In genomic region chr11:10497399-10497798, GRCm38 (mm10) we compare ENCODE assay signal across 24 mouse cellular contexts.
A peak's percentile ranks its signal among the peaks of the same experiment; 100 is the strongest.
DNase-seq lines count a peak whose midpoint lies in the region; ATAC-seq and TF ChIP-seq lines count a peak whose summit lies in the region.
"Had no signal": no experiment of that assay in that cellular context is flagged by ENCODE, and none has a peak within 500 bp of the region (broad histone marks: within the 10 kb centered on the region; RNA-seq: fewer than 3 reads in every experiment).

No protein-coding gene starts in this region.

- peak; percentile 62; the same call in 1 of the 2 replicates for ATAC-seq in kidney, embryonic 15.5 days (replicated peaks; ENCODE audit: low FRiP score)
- ATAC-seq in kidney, embryonic 14.5 days (ENCODE audit: low FRiP score, low TSS enrichment) = no peak
- ATAC-seq: forebrain, embryonic 14.5 days; forebrain, postnatal 0 days; Patski had no signal

- peak; percentile 2 for DNase-seq in embryo, embryonic 10.5 days (ENCODE audit: low spot score)
- no peak for DNase-seq in embryo, embryonic 9.5 days (ENCODE audit: extremely low spot score)
- DNase-seq in kidney, adult 2 months = peak; percentile 61
- no peak for DNase-seq in kidney, postnatal 10 days
- DNase-seq in Muller cell, postnatal 12 days (ENCODE audit: inconsistent ontology term) = peak; percentile 21
- no peak for DNase-seq in thymus, adult 18-20 months
- DNase-seq: adrenal gland, postnatal 10 days; adrenal gland, postnatal 36 days; cerebellum, adult 18-20 months; cerebellum, adult 9-10 months; cerebellum, postnatal 14 days; forebrain, postnatal 0 days; gastrocnemius, adult 2 months; gastrocnemius, postnatal 14 days; heart, adult 11 months had no signal

- no peaks in the 10 kb centered on the region for H3K9me3 ChIP-seq in kidney, embryonic 15.5 days (replicated peaks)
- H3K9me3 ChIP-seq in kidney, embryonic 14.5 days (ENCODE audit: control insufficient read depth, low read length) = no peaks in the 10 kb centered on the region
- H3K9me3 ChIP-seq: embryonic facial prominence, embryonic 12.5 days; embryonic facial prominence, embryonic 15.5 days; hindbrain, embryonic 12.5 days; hindbrain, embryonic 15.5 days had no signal

- no peak overlapping the region for H3K9ac ChIP-seq in kidney, embryonic 15.5 days
- no peak overlapping the region for H3K9ac ChIP-seq in kidney, embryonic 14.5 days (ENCODE audit: low read depth, low read length)
- H3K9ac ChIP-seq: embryonic facial prominence, embryonic 12.5 days; embryonic facial prominence, embryonic 15.5 days; forebrain, postnatal 0 days; hindbrain, embryonic 12.5 days; hindbrain, embryonic 15.5 days had no signal

- TF ChIP-seq CTCF in kidney, adult 2 months (conservative IDR thresholded peaks at IDR 0.05; ENCODE audit: insufficient read depth, insufficient read length, low read depth, low read length) = no peak

- TF ChIP-seq POLR2A in kidney, adult 2 months (IDR thresholded peaks at IDR 0.05; ENCODE audit: low read depth, low read length) = no peak

- H3K27me3 ChIP-seq in kidney, adult 2 months (replicated peaks; ENCODE audit: control insufficient read depth, insufficient read depth, low read length) = no peaks in the 10 kb centered on the region
- H3K27me3 ChIP-seq in kidney, embryonic 15.5 days = no peaks in the 10 kb centered on the region
- H3K27me3 ChIP-seq in kidney, embryonic 14.5 days (ENCODE audit: control insufficient read depth, insufficient read depth, low read length) = no peaks in the 10 kb centered on the region
- H3K27me3 ChIP-seq: embryonic facial prominence, embryonic 12.5 days; embryonic facial prominence, embryonic 15.5 days; hindbrain, embryonic 12.5 days; hindbrain, embryonic 15.5 days; Patski had no signal

- no peak overlapping the region for H3K27ac ChIP-seq in kidney, adult 2 months (ENCODE audit: insufficient read depth, low read depth, low read length)
- no peak overlapping the region for H3K27ac ChIP-seq in kidney, embryonic 15.5 days
- H3K27ac ChIP-seq in kidney, embryonic 14.5 days (ENCODE audit: low read depth, low read length) = no peak overlapping the region
- H3K27ac ChIP-seq: embryonic facial prominence, embryonic 12.5 days; embryonic facial prominence, embryonic 15.5 days; gastrocnemius, adult 2 months; hindbrain, embryonic 12.5 days; hindbrain, embryonic 15.5 days had no signal

- no peaks in the 10 kb centered on the region for H3K36me3 ChIP-seq in kidney, adult 2 months (ENCODE audit: control insufficient read depth, insufficient read depth, low read length)
- H3K36me3 ChIP-seq in kidney, embryonic 15.5 days = no peaks in the 10 kb centered on the region
- H3K36me3 ChIP-seq in kidney, embryonic 14.5 days (ENCODE audit: control insufficient read depth, insufficient read depth, low read length) = no peaks in the 10 kb centered on the region
- H3K36me3 ChIP-seq: embryonic facial prominence, embryonic 12.5 days; embryonic facial prominence, embryonic 15.5 days; hindbrain, embryonic 12.5 days; hindbrain, embryonic 15.5 days had no signal

- H3K4me2 ChIP-seq in kidney, embryonic 15.5 days = no peak overlapping the region
- no peak overlapping the region for H3K4me2 ChIP-seq in kidney, embryonic 14.5 days (replicated peaks; ENCODE audit: low read depth, low read length)
- H3K4me2 ChIP-seq: embryonic facial prominence, embryonic 12.5 days; embryonic facial prominence, embryonic 15.5 days; heart, embryonic 11.5 days; hindbrain, embryonic 12.5 days; hindbrain, embryonic 15.5 days had no signal

- 45% methylated on average over 2 of the region's 2 CpGs for WGBS in kidney, adult 2 months
- 56% methylated on average over 2 of the region's 2 CpGs for WGBS in kidney, embryonic 15.5 days
- WGBS in kidney, embryonic 14.5 days = 52% methylated on average over 2 of the region's 2 CpGs

- H3K4me3 ChIP-seq in kidney, adult 2 months (ENCODE audit: insufficient read depth, low read depth, low read length) = no peak overlapping the region
- no peak overlapping the region for H3K4me3 ChIP-seq in kidney, embryonic 15.5 days (replicated peaks)
- H3K4me3 ChIP-seq in kidney, embryonic 14.5 days (ENCODE audit: low read length) = no peak overlapping the region
- H3K4me3 ChIP-seq: embryonic facial prominence, embryonic 12.5 days; embryonic facial prominence, embryonic 15.5 days; gastrocnemius, adult 2 months; hindbrain, embryonic 12.5 days; hindbrain, embryonic 15.5 days had no signal

- H3K4me1 ChIP-seq in kidney, adult 2 months (ENCODE audit: control insufficient read depth, insufficient read depth, low read length) = no peaks in the 10 kb centered on the region
- no peaks in the 10 kb centered on the region for H3K4me1 ChIP-seq in kidney, embryonic 15.5 days
- H3K4me1 ChIP-seq in kidney, embryonic 14.5 days (ENCODE audit: control insufficient read depth, insufficient read depth, low read length) = no peaks in the 10 kb centered on the region
- H3K4me1 ChIP-seq: embryonic facial prominence, embryonic 12.5 days; embryonic facial prominence, embryonic 15.5 days; hindbrain, embryonic 12.5 days; hindbrain, embryonic 15.5 days had no signal

Comparison
In these comparisons a context has a peak if more than half of its experiments do, and no peak if none do; other contexts are left out.
1. DNase-seq: peak in embryo, embryonic 10.5 days (single experiment), kidney, adult 2 months (single experiment) and Muller cell, postnatal 12 days (single experiment); none in embryo, embryonic 9.5 days (single experiment), kidney, postnatal 10 days (single experiment) and thymus, adult 18-20 months (0 of 2).